Mouse (Mus musculus) intestine, embryonic 14.5 days (tissue): ENCODE measurements around the gene Hoxb6. TPM values are rescaled to one million over a fixed set of nuclear protein-coding genes. Genes with fewer than 3 reads are reported as not detected.

Source experiments
- ATAC-seq: fragments of 200-750 bp; cut with Nextera tagmentation; replicated peaks from 2 replicates; pipeline ENCODE4 v1.8.0; 2017; ENCODE audit warnings: low read depth, moderate number of reproducible peaks, moderate TSS enrichment, moderate library complexity; ENCODE audit not compliant: low FRiP score, low TSS enrichment
- DNase-seq: peaks from one replicate; pipeline ENCODE4 v3.0.0-alpha.2; 2018; ENCODE audit warnings: low spot score
- H3K27ac ChIP-seq: fragments of 300-500 bp; sonication (generic); 2 replicates; pipeline ENCODE4 v1.5.1; 2014; ENCODE audit warnings: low read depth, mild to moderate bottlenecking, control low read depth
- H3K27me3 ChIP-seq: fragments of 300-500 bp; sonication (generic); replicated peaks from 2 replicates; pipeline ENCODE4 v1.6.1; 2014; ENCODE audit warnings: low read length, control low read depth; ENCODE audit not compliant: control insufficient read depth, insufficient read depth
- H3K36me3 ChIP-seq: fragments of 300-500 bp; sonication (generic); 2 replicates; pipeline ENCODE4 v1.6.1; 2014; ENCODE audit warnings: low read length, control low read depth; ENCODE audit not compliant: control insufficient read depth, insufficient read depth
- H3K4me1 ChIP-seq: fragments of 300-500 bp; sonication (generic); replicated peaks from 2 replicates; pipeline ENCODE4 v1.6.1; 2014; ENCODE audit warnings: low read length, control low read depth, mixed read lengths; ENCODE audit not compliant: control insufficient read depth, insufficient read depth
- H3K4me2 ChIP-seq: fragments of 300-500 bp; sonication (generic); 2 replicates; pipeline ENCODE4 v1.6.1; 2014; ENCODE audit warnings: low read length
- H3K4me3 ChIP-seq: fragments of 300-500 bp; sonication (generic); 2 replicates; pipeline ENCODE4 v1.5.1; 2014; ENCODE audit warnings: low read depth, low read length, control low read depth, mixed read lengths
- H3K9ac ChIP-seq: fragments of 300-500 bp; sonication (generic); 2 replicates; pipeline ENCODE4 v1.6.1; 2014; ENCODE audit warnings: mild to moderate bottlenecking, low read length
- H3K9me3 ChIP-seq: fragments of 300-500 bp; sonication (generic); 2 replicates; pipeline ENCODE4 v1.6.1; 2016; ENCODE audit warnings: low read length, control low read depth; ENCODE audit not compliant: control insufficient read depth
- WGBS: fragments of 180-500 bp; shearing (Covaris S2); extraction: QIAGEN DNeasy Blood & Tissue Kit; methylation state at CpG from one replicate; pipeline ENCODE4 v1.1.7; 2014; 5-methylcytosine and 5-hydroxymethylcytosine counted together
- polyA plus RNA-seq: library from polyadenylated mRNA; unstranded; fragments of >200 nt; fragmentation: Nextera tagmentation; extraction: Ambion mirVana; gene quantifications from 2 replicates; pipeline ENCODE4 v1.2.1, GENCODE M21; 2014

Hoxb6 gene
- polyA plus RNA-seq, 1 experiment from 2014 or later, result 18.1 TPM

GRCm38 (mm10) chr11:96344061-96344877, 52.0 kb downstream of the Hoxb6 start:
- Histone ChIP-seq H3K4me1 (peaks cover 73% of the 10 kb centered on the region), H3K27me3 (no peaks in the 10 kb centered on the region), H3K27ac (peak overlapping the region; percentile 98), H3K36me3 (peaks cover 9% of the 10 kb centered on the region; the same call in 1 of the 2 replicates), H3K4me2 (peak overlapping the region; percentile 85), H3K9ac (peak overlapping the region; percentile 76), H3K4me3 (peak overlapping the region; percentile 25; the same call in 1 of the 2 replicates), H3K9me3 (no peaks in the 10 kb centered on the region)
- 23% methylated on average over 40 of the region's 40 CpGs for WGBS
- ATAC-seq (no peak), DNase-seq (peak; percentile 79)

- H3K36me3 ChIP-seq, result peaks cover 9% of the 10 kb centered on the region; the same call in 1 of the 2 replicates
- peak overlapping the region; percentile 25 for H3K4me3 ChIP-seq
- H3K9me3 ChIP-seq, result no peaks in the 10 kb centered on the region
- peaks cover 73% of the 10 kb centered on the region for H3K4me1 ChIP-seq
- peak overlapping the region; percentile 98 for H3K27ac ChIP-seq
- DNase-seq (peak; percentile 78), ATAC-seq (no peak)
- H3K4me2 ChIP-seq, result peak overlapping the region; percentile 85
- no peaks in the 10 kb centered on the region for H3K27me3 ChIP-seq
- 19% methylated on average over 6 of the region's 6 CpGs for WGBS
- peak overlapping the region; percentile 76 for H3K9ac ChIP-seq
These were observed 52.5 kb downstream of the Hoxb6 start for GRCm38 (mm10) chr11:96344878-96345159.

- ATAC-seq (no peak), DNase-seq (peak; percentile 75)
- WGBS, result 5% methylated on average over 48 of the region's 56 CpGs
- H3K27me3 ChIP-seq, result no peaks in the 10 kb centered on the region
- H3K27ac ChIP-seq, result peak overlapping the region; percentile 98
- H3K4me1 ChIP-seq, result peaks cover 73% of the 10 kb centered on the region
- H3K4me2 ChIP-seq, result peak overlapping the region; percentile 85
- no peaks in the 10 kb centered on the region for H3K9me3 ChIP-seq
- peak overlapping the region; percentile 76 for H3K9ac ChIP-seq
- H3K36me3 ChIP-seq, result peaks cover 9% of the 10 kb centered on the region; the same call in 1 of the 2 replicates
- peak overlapping the region; percentile 25 for H3K4me3 ChIP-seq
These were observed 53.1 kb downstream of the Hoxb6 start for GRCm38 (mm10) chr11:96345220-96345892.

- Histone ChIP-seq H3K9me3 (no peaks in the 10 kb centered on the region), H3K36me3 (peaks cover 9% of the 10 kb centered on the region; the same call in 1 of the 2 replicates), H3K27me3 (no peaks in the 10 kb centered on the region), H3K9ac (peak overlapping the region; percentile 76), H3K27ac (peak overlapping the region; percentile 98), H3K4me3 (peak overlapping the region; percentile 25), H3K4me2 (peak overlapping the region; percentile 85), H3K4me1 (peaks cover 79% of the 10 kb centered on the region)
- ATAC-seq, result 0 out of 2 replicates have a peak, but pooled peaks have one; percentile 7
- 11% methylated on average over 45 of the region's 45 CpGs for WGBS
- peak; percentile 77 for DNase-seq
These were observed 53.9 kb downstream of the Hoxb6 start for GRCm38 (mm10) chr11:96345893-96346806.

- Histone ChIP-seq H3K9me3 (no peaks in the 10 kb centered on the region), H3K4me2 (peak overlapping the region; percentile 85; the same call in 1 of the 2 replicates), H3K4me3 (no peak overlapping the region), H3K27me3 (no peaks in the 10 kb centered on the region), H3K9ac (peak overlapping the region; percentile 7; the same call in 1 of the 2 replicates), H3K27ac (peak overlapping the region; percentile 98), H3K4me1 (peaks cover 79% of the 10 kb centered on the region), H3K36me3 (peaks cover 9% of the 10 kb centered on the region; the same call in 1 of the 2 replicates)
- ATAC-seq (no peak), DNase-seq (no peak)
- WGBS, result 33% methylated on average over 5 of the region's 5 CpGs
These were observed 54.7 kb downstream of the Hoxb6 start for GRCm38 (mm10) chr11:96346916-96347520.

- Histone ChIP-seq H3K27me3 (no peaks in the 10 kb centered on the region), H3K4me2 (peak overlapping the region; percentile 46), H3K27ac (peak overlapping the region; percentile 99), H3K9me3 (no peaks in the 10 kb centered on the region), H3K9ac (peak overlapping the region; percentile 42), H3K4me3 (no peak overlapping the region), H3K36me3 (peaks cover 9% of the 10 kb centered on the region; the same call in 1 of the 2 replicates), H3K4me1 (peaks cover 73% of the 10 kb centered on the region)
- DNase-seq (no peak), ATAC-seq (no peak)
- WGBS, result 22% methylated on average over 4 of the region's 4 CpGs
These were observed 55.4 kb downstream of the Hoxb6 start for GRCm38 (mm10) chr11:96347717-96348116.

- Histone ChIP-seq H3K36me3 (peaks cover 12% of the 10 kb centered on the region; the same call in 1 of the 2 replicates), H3K27ac (peak overlapping the region; percentile 99), H3K9me3 (no peaks in the 10 kb centered on the region), H3K9ac (peak overlapping the region; percentile 42), H3K4me2 (peak overlapping the region; percentile 46), H3K4me1 (peaks cover 67% of the 10 kb centered on the region), H3K27me3 (no peaks in the 10 kb centered on the region), H3K4me3 (peak overlapping the region; percentile 10; the same call in 1 of the 2 replicates)
- no peak for ATAC-seq
- peak; percentile 73 for DNase-seq
- WGBS, result 18% methylated on average over 21 of the region's 21 CpGs
These were observed 56.1 kb downstream of the Hoxb6 start for GRCm38 (mm10) chr11:96348141-96348928.
